In the genomic region with DNA sequence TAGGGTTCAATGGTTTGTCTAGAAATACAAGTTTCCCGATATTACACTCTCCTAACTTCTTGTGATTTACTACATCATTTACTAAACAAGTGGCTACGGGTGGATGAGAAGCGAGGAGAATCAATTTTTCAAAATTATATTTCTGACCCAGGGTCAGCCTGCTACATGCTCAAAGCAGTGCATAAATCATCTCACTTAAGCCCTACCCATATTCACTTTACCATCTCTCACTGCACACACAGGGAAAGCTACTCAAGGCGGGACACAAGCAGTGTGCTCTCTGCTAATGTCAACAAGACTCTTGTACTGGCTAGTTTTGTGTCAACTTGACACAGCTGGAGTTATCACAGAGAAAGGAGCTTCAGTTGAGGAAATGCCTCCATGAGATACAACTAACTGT, we compare ENCODE assay signal across 15 mouse cellular contexts.
"Had no signal": no experiment of that assay in that cellular context is flagged by ENCODE, and none has a peak within 500 bp of the region (broad histone marks: within the 10 kb centered on the region; RNA-seq: fewer than 3 reads in every experiment).

No protein-coding gene starts in this region.

- H3K4me2 ChIP-seq: neural tube, embryonic 12.5 days; stomach, embryonic 15.5 days had no signal

- H3K9ac ChIP-seq: neural tube, embryonic 12.5 days; stomach, embryonic 15.5 days had no signal

- H3K4me1 ChIP-seq: neural tube, embryonic 12.5 days; stomach, embryonic 15.5 days had no signal

- H3K27me3 ChIP-seq: neural tube, embryonic 12.5 days; stomach, embryonic 15.5 days had no signal

- H3K27ac ChIP-seq: neural tube, embryonic 12.5 days; stomach, embryonic 15.5 days; stomach, postnatal 0 days had no signal

- H3K4me3 ChIP-seq: neural tube, embryonic 12.5 days; stomach, embryonic 15.5 days had no signal

- DNase-seq: retina, postnatal 1 day; right cerebral cortex, adult 18-20 months; right cerebral cortex, postnatal 14 days; right cerebral cortex, postnatal 25 days; right cerebral cortex, postnatal 4 days; spleen, adult 18-20 months; thymus, adult 18-20 months; thymus, adult 2 months; thymus, postnatal 14 days; thymus, postnatal 25 days; thymus, postnatal 36 days; thymus, postnatal 4 days had no signal

- H3K9me3 ChIP-seq: neural tube, embryonic 12.5 days; stomach, embryonic 15.5 days had no signal

- H3K36me3 ChIP-seq: neural tube, embryonic 12.5 days; stomach, embryonic 15.5 days had no signal
